Mouse (Mus musculus) cerebellum, adult 9-10 months (tissue): ENCODE measurements around the gene Adamts16.

ENCODE experiments used
- DNase-seq: peaks from one replicate; pipeline ENCODE4 v3.0.0; 2022

Gene Adamts16

GRCm38 (mm10) chr13:70707158-70707854 lies 134.3 kb downstream of the Adamts16 start:
- no peak for DNase-seq

DNA sequence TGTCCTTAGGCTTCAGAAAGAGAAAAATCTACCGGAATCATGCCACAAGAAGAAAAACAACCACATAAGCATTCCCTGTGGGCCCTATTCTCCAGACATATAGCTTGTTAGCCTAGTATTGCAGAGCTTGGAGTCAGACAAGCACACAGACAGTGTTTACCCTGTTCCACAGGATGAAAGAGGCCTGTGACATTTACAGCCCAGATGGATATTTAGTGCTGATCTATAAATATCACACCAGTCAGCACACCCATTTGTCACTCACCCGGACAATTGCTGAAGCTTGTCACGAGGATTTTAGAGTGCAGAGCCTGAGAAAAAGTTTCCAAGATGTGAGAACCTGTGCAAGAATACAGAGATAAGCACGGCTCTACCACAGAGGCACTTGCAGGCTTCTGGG lies 138.7 kb downstream of the Adamts16 start:
- no peak for DNase-seq

GRCm38 (mm10) chr13:70698812-70699387 lies 142.7 kb downstream of the Adamts16 start:
- no peak for DNase-seq

GRCm38 (mm10) chr13:70689452-70689960 lies 152.1 kb downstream of the Adamts16 start:
- DNase-seq: no peak

- no peak for DNase-seq
Observed at GRCm38 (mm10) chr13:70685825-70686224, 155.8 kb downstream of the Adamts16 start.

GRCm38 (mm10) chr13:70684976-70685609 lies 156.5 kb downstream of the Adamts16 start:
- no peak for DNase-seq

DNA sequence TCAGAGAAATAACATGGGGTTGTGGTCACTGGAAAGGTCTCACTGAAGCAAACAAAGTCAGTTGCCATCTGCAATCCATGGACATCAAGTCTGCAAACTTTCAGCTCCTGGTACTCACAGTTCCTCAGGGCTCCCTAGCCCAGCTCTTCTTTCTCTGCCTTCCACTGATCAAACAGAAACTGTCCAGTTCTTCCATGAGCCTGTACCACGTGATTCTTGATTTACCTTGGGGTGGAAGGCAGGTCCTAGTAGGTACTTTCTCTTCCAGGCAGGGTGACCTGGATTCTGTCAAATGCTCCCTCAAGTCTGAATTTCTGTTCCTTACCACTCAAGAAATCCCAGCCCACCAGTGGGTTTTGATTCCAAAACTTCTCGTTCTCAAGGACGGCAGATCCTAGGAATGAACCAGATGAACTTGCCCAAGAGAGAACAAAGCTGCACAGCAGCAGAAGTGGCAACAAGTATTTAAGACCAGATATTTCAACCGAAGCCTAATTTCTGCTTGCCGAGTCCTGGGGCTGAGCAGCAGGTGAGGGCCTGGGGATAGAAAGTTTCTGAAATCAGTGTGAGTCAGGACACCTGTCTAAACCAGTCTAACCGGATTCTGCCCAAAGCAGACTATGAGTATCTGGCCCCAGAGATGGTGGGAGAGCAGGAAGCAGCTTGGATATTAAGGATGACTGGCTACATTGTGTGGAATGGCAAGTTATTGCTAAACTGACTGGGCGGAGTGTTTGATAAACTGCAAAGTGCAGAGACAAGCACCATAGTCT lies 160.0 kb downstream of the Adamts16 start:
- DNase-seq: no peak

- DNase-seq: no peak
Observed at GRCm38 (mm10) chr13:70680316-70680715, 161.3 kb downstream of the Adamts16 start.
